Comparison of ENCODE assay signal across 8 mouse cellular contexts in the genomic region with DNA sequence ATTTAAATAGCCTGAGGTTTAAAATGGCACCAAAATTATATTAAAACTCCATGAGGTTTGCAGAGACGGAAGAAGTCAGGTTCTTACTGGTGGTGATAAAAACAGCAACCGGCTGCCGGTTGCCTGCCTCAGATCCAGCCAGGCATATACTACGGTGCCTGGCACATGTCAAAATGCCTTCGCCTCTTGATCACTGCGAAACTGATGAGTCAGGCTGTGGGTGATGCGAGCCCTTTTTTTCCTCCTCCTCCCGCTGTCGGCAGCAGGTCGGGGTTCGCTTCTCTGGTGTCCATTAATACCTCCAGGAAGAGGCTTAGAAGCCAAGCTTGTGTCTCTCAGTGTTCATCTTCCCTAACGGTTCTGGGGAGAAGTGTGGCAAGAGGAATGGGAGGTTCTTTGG. TPM values are rescaled to one million over a fixed set of nuclear protein-coding genes. Genes with fewer than 3 reads are reported as not detected.
DNase-seq lines count a peak whose midpoint lies in the region; ATAC-seq and TF ChIP-seq lines count a peak whose summit lies in the region.
"Had no signal": no experiment of that assay in that cellular context is flagged by ENCODE, and none has a peak within 500 bp of the region (broad histone marks: within the 10 kb centered on the region; RNA-seq: fewer than 3 reads in every experiment).

No protein-coding gene starts in this region.

- H3K9ac ChIP-seq in heart, embryonic 15.5 days, result no peak overlapping the region
- H3K9ac ChIP-seq in liver, postnatal 0 days (replicated peaks), result peak overlapping the region; percentile 32
- no peak overlapping the region for H3K9ac ChIP-seq in stomach, embryonic 14.5 days (replicated peaks; ENCODE audit: low read depth, low read length)
- H3K9ac ChIP-seq: embryonic facial prominence, embryonic 13.5 days had no signal

- no peak for TF ChIP-seq CTCF in liver, postnatal 0 days (IDR thresholded peaks at IDR 0.05; ENCODE audit: low read depth)

- 0 out of 2 replicates have a peak overlapping the region, but pooled peaks have one; percentile 4 for H3K27ac ChIP-seq in heart, embryonic 15.5 days
- peak overlapping the region; percentile 69 for H3K27ac ChIP-seq in liver, postnatal 0 days (ENCODE audit: low read depth)
- H3K27ac ChIP-seq in stomach, embryonic 14.5 days (ENCODE audit: low read length), result no peak overlapping the region
- H3K27ac ChIP-seq: embryonic facial prominence, embryonic 13.5 days had no signal

- no peaks in the 10 kb centered on the region for H3K9me3 ChIP-seq in heart, embryonic 15.5 days (replicated peaks)
- H3K9me3 ChIP-seq in liver, postnatal 0 days (ENCODE audit: low read length), result no peaks in the 10 kb centered on the region
- H3K9me3 ChIP-seq in stomach, embryonic 14.5 days (ENCODE audit: control insufficient read depth, low read depth, low read length), result no peaks in the 10 kb centered on the region
- H3K9me3 ChIP-seq: embryonic facial prominence, embryonic 13.5 days had no signal

- DNase-seq in right cerebral cortex, adult 2 months (ENCODE audit: low spot score in 2 of 2), result peak; percentile 73 to 75
- DNase-seq in right cerebral cortex, postnatal 14 days, result no peak
- peak; percentile 70 to 74 for DNase-seq in cerebellum, adult 18-20 months
- peak; percentile 83 for DNase-seq in liver, postnatal 0 days
- no peak for DNase-seq in ovary, adult 18-20 months (ENCODE audit: low spot score)

- TF ChIP-seq EP300 in liver, postnatal 0 days (IDR thresholded peaks at IDR 0.05; ENCODE audit: low read depth), result peak; percentile 85

- 20% methylated on average over 12 of the region's 12 CpGs for whole genome bisulfite sequencing in heart, embryonic 15.5 days
- 20% methylated on average over 12 of the region's 12 CpGs for WGBS in liver, postnatal 0 days (ENCODE audit: insufficient replicate concordance)
- 54% methylated on average over 12 of the region's 12 CpGs for WGBS in stomach, embryonic 14.5 days

- ATAC-seq in heart, embryonic 15.5 days (replicated peaks; ENCODE audit: insufficient number of reproducible peaks, insufficient read depth, low FRiP score, low read depth), result no peak
- ATAC-seq in liver, postnatal 0 days, result peak; percentile 90
- 0 out of 2 replicates have a peak, but pooled peaks have one; percentile 61 for ATAC-seq in stomach, embryonic 14.5 days (ENCODE audit: insufficient number of reproducible peaks, insufficient read depth, low FRiP score, low read depth)

- H3K4me1 ChIP-seq in heart, embryonic 15.5 days (replicated peaks), result peaks cover 17% of the 10 kb centered on the region
- peaks cover 60% of the 10 kb centered on the region for H3K4me1 ChIP-seq in liver, postnatal 0 days (ENCODE audit: insufficient read depth)
- H3K4me1 ChIP-seq in stomach, embryonic 14.5 days (ENCODE audit: control insufficient read depth, insufficient read depth, low read length), result no peaks in the 10 kb centered on the region

- peak overlapping the region; percentile 17; the same call in 1 of the 2 replicates for H3K4me3 ChIP-seq in heart, embryonic 15.5 days
- peak overlapping the region; percentile 32 for H3K4me3 ChIP-seq in liver, postnatal 0 days (ENCODE audit: low read depth, low read length)
- no peak overlapping the region for H3K4me3 ChIP-seq in stomach, embryonic 14.5 days (ENCODE audit: low read depth, low read length)
- H3K4me3 ChIP-seq: embryonic facial prominence, embryonic 13.5 days had no signal

- H3K36me3 ChIP-seq in heart, embryonic 15.5 days, result no peaks in the 10 kb centered on the region
- H3K36me3 ChIP-seq in liver, postnatal 0 days (replicated peaks; ENCODE audit: insufficient read depth, low read length), result no peaks in the 10 kb centered on the region
- no peaks in the 10 kb centered on the region for H3K36me3 ChIP-seq in stomach, embryonic 14.5 days (ENCODE audit: control insufficient read depth, insufficient read depth, low read length)
- H3K36me3 ChIP-seq: embryonic facial prominence, embryonic 13.5 days had no signal

- no peaks in the 10 kb centered on the region for H3K27me3 ChIP-seq in heart, embryonic 15.5 days
- H3K27me3 ChIP-seq in liver, postnatal 0 days (ENCODE audit: insufficient read depth, low read length), result no peaks in the 10 kb centered on the region
- H3K27me3 ChIP-seq in stomach, embryonic 14.5 days (ENCODE audit: control insufficient read depth, insufficient read depth, low read length), result no peaks in the 10 kb centered on the region
- H3K27me3 ChIP-seq: embryonic facial prominence, embryonic 13.5 days had no signal

- peak overlapping the region; percentile 46 for H3K4me2 ChIP-seq in heart, embryonic 15.5 days
- H3K4me2 ChIP-seq in liver, postnatal 0 days (ENCODE audit: low read depth, low read length), result peak overlapping the region; percentile 61
- H3K4me2 ChIP-seq in stomach, embryonic 14.5 days (replicated peaks; ENCODE audit: low read depth, low read length), result no peak overlapping the region
- H3K4me2 ChIP-seq: embryonic facial prominence, embryonic 13.5 days had no signal

RNA-seq across cellular contexts. Expression of gene Plxnc1, which starts 25.1 kb away (rescaled TPM):
- 2.9 and 3.5 TPM in 2 replicates for polyA plus RNA-seq in heart, embryonic 15.5 days (2015; fragmentation: Nextera tagmentation; extraction: Ambion mirVana)
- 2.7 and 2.8 TPM in 2 replicates for polyA plus RNA-seq in liver, postnatal 0 days (2015; fragmentation: Nextera tagmentation; extraction: Ambion mirVana)
- 2.0 and 2.3 TPM in 2 replicates for polyA plus RNA-seq in stomach, embryonic 14.5 days (2014; fragmentation: Nextera tagmentation; extraction: Ambion mirVana)

Comparison
In these comparisons a context has a peak if more than half of its experiments do, and no peak if none do; other contexts are left out.
1. DNase-seq: peak in right cerebral cortex, adult 2 months (2 of 2), cerebellum, adult 18-20 months (2 of 2) and liver, postnatal 0 days (single experiment); none in right cerebral cortex, postnatal 14 days (single experiment) and ovary, adult 18-20 months (single experiment).